Mouse (Mus musculus) MEL (cell line): ENCODE measurements around the gene Atxn2l. TPM values are rescaled to one million over a fixed set of nuclear protein-coding genes. Genes with fewer than 3 reads are reported as not detected.

Source experiments
- DNase-seq: peaks from one replicate; pipeline ENCODE4 v3.0.0; 2011; ENCODE audit warnings: low read depth, low spot score
- H3K27ac ChIP-seq: 2 replicates; pipeline ENCODE4 v1.5.1; 2012; ENCODE audit warnings: low read depth, mild to moderate bottlenecking, control low read depth, low read length, moderate library complexity; ENCODE audit not compliant: control insufficient read depth
- H3K27me3 ChIP-seq, 2 experiments: fragments of 150-350 bp in 1 of 2; sonication (generic) in 1 of 2; 2 replicates each; pipeline ENCODE4 v1.6.1; 2012; ENCODE audit warnings: low read length in 2 of 2, mild to moderate bottlenecking in 2 of 2, improper control_type of control experiment in 1 of 2, moderate library complexity in 1 of 2; ENCODE audit not compliant: insufficient read depth in 2 of 2, control insufficient read depth in 1 of 2
- H3K36me3 ChIP-seq, 2 experiments: 2 replicates each; pipeline ENCODE4 v1.6.1; 2012 to 2014; ENCODE audit warnings: low read length in 2 of 2, improper control_type of control experiment in 1 of 2, inconsistent platforms in 1 of 2, mild to moderate bottlenecking in 1 of 2; ENCODE audit not compliant: insufficient read depth in 2 of 2, control insufficient read depth in 1 of 2
- H3K4me1 ChIP-seq, 2 experiments: fragments of 150-350 bp in 1 of 2; sonication (generic) in 1 of 2; 2 replicates each; pipeline ENCODE4 v1.6.1; 2012; ENCODE audit warnings: low read length in 2 of 2, improper control_type of control experiment in 1 of 2, mild to moderate bottlenecking in 1 of 2; ENCODE audit not compliant: insufficient read depth in 2 of 2, control insufficient read depth in 1 of 2
- H3K4me3 ChIP-seq, 2 experiments: fragments of 150-350 bp in 1 of 2; sonication (generic) in 1 of 2; 2 replicates each; pipeline ENCODE4 v1.5.1; 2012; ENCODE audit warnings: low read depth in 2 of 2, low read length in 2 of 2, mild to moderate bottlenecking in 2 of 2, moderate library complexity in 2 of 2, control low read depth in 1 of 2, improper control_type of control experiment in 1 of 2; ENCODE audit not compliant: control insufficient read depth in 1 of 2, insufficient read depth in 1 of 2
- H3K79me2 ChIP-seq: 2 replicates; pipeline ENCODE4 v1.6.1; 2012; ENCODE audit warnings: mild to moderate bottlenecking, low read length, moderate library complexity; ENCODE audit not compliant: control insufficient read depth, poor library complexity, insufficient read depth
- H3K9ac ChIP-seq: 2 replicates; pipeline ENCODE4 v1.6.1; 2012; ENCODE audit warnings: low read depth, mild to moderate bottlenecking, control low read depth, low read length, moderate library complexity; ENCODE audit not compliant: control insufficient read depth, poor library complexity, severe bottlenecking
- H3K9me3 ChIP-seq: fragments of 150-350 bp; sonication (generic); replicated peaks from 2 replicates; pipeline ENCODE4 v1.6.1; 2012; ENCODE audit warnings: mild to moderate bottlenecking, low read length, improper control_type of control experiment, moderate library complexity; ENCODE audit not compliant: insufficient read depth
- BHLHE40 ChIP-seq: IDR thresholded peaks from 2 replicates; pipeline ENCODE4 v1.6.1; 2012; ENCODE audit warnings: low read depth, mild to moderate bottlenecking, inconsistent platforms, low read length, improper control_type of control experiment, borderline replicate concordance
- CHD1 ChIP-seq: IDR thresholded peaks from 2 replicates; pipeline ENCODE4 v1.6.1; 2012; ENCODE audit warnings: low read depth, mild to moderate bottlenecking, inconsistent platforms, low read length, improper control_type of control experiment
- CHD2 ChIP-seq: IDR thresholded peaks from 2 replicates; pipeline ENCODE4 v1.6.1; 2011; ENCODE audit warnings: low read length, improper control_type of control experiment
- CTCF ChIP-seq, 3 experiments: IDR thresholded peaks in 2 of 3; conservative IDR thresholded peaks in 1 of 3; 2 replicates each; pipeline ENCODE4 v1.5.1; 2011 to 2012; ENCODE audit warnings: low read length in 3 of 3, low read depth in 2 of 3, mild to moderate bottlenecking in 2 of 3, improper control_type of control experiment in 1 of 3, inconsistent platforms in 1 of 3, mixed read lengths in 1 of 3, moderate library complexity in 1 of 3; ENCODE audit not compliant: control insufficient read depth in 1 of 3, insufficient read depth in 1 of 3, poor library complexity in 1 of 3, severe bottlenecking in 1 of 3
- EP300 ChIP-seq, 2 experiments: IDR thresholded peaks; 2 replicates each; pipeline ENCODE4 v1.6.1; 2011; ENCODE audit warnings: improper control_type of control experiment in 2 of 2, low read length in 2 of 2, low read depth in 1 of 2, mild to moderate bottlenecking in 1 of 2
- GATA1 ChIP-seq: IDR thresholded peaks from 2 replicates; pipeline ENCODE4 v1.6.1; 2011; ENCODE audit warnings: low read depth, low read length, improper control_type of control experiment
- MAX ChIP-seq: IDR thresholded peaks from 2 replicates; pipeline ENCODE4 v1.6.1; 2011; ENCODE audit warnings: low read length, improper control_type of control experiment
- MAZ ChIP-seq: IDR thresholded peaks from 2 replicates; pipeline ENCODE4 v1.6.1; 2012; ENCODE audit warnings: low read depth, mild to moderate bottlenecking, inconsistent platforms, low read length, improper control_type of control experiment
- MEF2A ChIP-seq: IDR thresholded peaks from 2 replicates; pipeline ENCODE4 v1.6.1; 2014; ENCODE audit warnings: low read depth, mild to moderate bottlenecking, inconsistent platforms, low read length, improper control_type of control experiment; ENCODE audit not compliant: poor library complexity, insufficient replicate concordance, severe bottlenecking; ENCODE audit errors: extremely low read depth
- MXI1 ChIP-seq: IDR thresholded peaks from 2 replicates; pipeline ENCODE4 v1.6.1; 2011; ENCODE audit warnings: mild to moderate bottlenecking, low read depth, low read length, improper control_type of control experiment
- NRF1 ChIP-seq: IDR thresholded peaks from 2 replicates; pipeline ENCODE4 v1.6.1; 2014; ENCODE audit warnings: low read depth, mild to moderate bottlenecking, inconsistent platforms, low read length, improper control_type of control experiment, moderate library complexity; ENCODE audit not compliant: poor library complexity, insufficient read depth, severe bottlenecking
- POLR2AphosphoS2 ChIP-seq: IDR thresholded peaks from 2 replicates; pipeline ENCODE4 v1.6.1; 2011; ENCODE audit warnings: low read length, improper control_type of control experiment
- RAD21 ChIP-seq: IDR thresholded peaks from 2 replicates; pipeline ENCODE4 v1.6.1; 2011; ENCODE audit warnings: mild to moderate bottlenecking, low read depth, low read length, improper control_type of control experiment
- RCOR1 ChIP-seq: IDR thresholded peaks from 2 replicates; pipeline ENCODE4 v1.6.1; 2012; ENCODE audit warnings: low read depth, mild to moderate bottlenecking, inconsistent platforms, low read length, improper control_type of control experiment
- SMC3 ChIP-seq: IDR thresholded peaks from 2 replicates; pipeline ENCODE4 v1.6.1; 2011; ENCODE audit warnings: low read depth, low read length, improper control_type of control experiment
- TBP ChIP-seq: IDR thresholded peaks from 2 replicates; pipeline ENCODE4 v1.8.0; 2011; ENCODE audit warnings: low read depth, low read length, improper control_type of control experiment
- TCF12 ChIP-seq: IDR thresholded peaks from 2 replicates; pipeline ENCODE4 v1.6.1; 2014; ENCODE audit warnings: low read depth, mild to moderate bottlenecking, inconsistent platforms, low read length, improper control_type of control experiment, moderate library complexity
- UBTF ChIP-seq: IDR thresholded peaks from 2 replicates; pipeline ENCODE4 v1.6.1; 2012; ENCODE audit warnings: low read depth, mild to moderate bottlenecking, inconsistent platforms, low read length, improper control_type of control experiment, moderate library complexity, borderline replicate concordance; ENCODE audit not compliant: insufficient read depth
- USF2 ChIP-seq, 2 experiments: IDR thresholded peaks; 2 replicates each; pipeline ENCODE4 v1.6.1; 2011 to 2012; ENCODE audit warnings: improper control_type of control experiment in 2 of 2, low read length in 2 of 2, borderline replicate concordance in 1 of 2, inconsistent platforms in 1 of 2, low read depth in 1 of 2, mild to moderate bottlenecking in 1 of 2; ENCODE audit not compliant: insufficient read depth in 1 of 2
- ZC3H11A ChIP-seq: IDR thresholded peaks from 2 replicates; pipeline ENCODE4 v1.6.1; 2012; ENCODE audit warnings: low read depth, mild to moderate bottlenecking, inconsistent platforms, low read length, improper control_type of control experiment
- ZMIZ1 ChIP-seq: IDR thresholded peaks from 2 replicates; pipeline ENCODE4 v1.6.1; 2012; ENCODE audit warnings: low read depth, mild to moderate bottlenecking, inconsistent platforms, low read length, improper control_type of control experiment, moderate library complexity
- polyA plus RNA-seq, 2 experiments: library from polyadenylated mRNA; stranded (reverse) in 1 of 2; unstranded in 1 of 2; fragments of >175 nt in 1 of 2; fragments of >200 nt in 1 of 2; gene quantifications; 2 replicates each; pipeline versions ENCODE4 v1.2.1 to v1.2.4; 2012; ENCODE audit warnings: low replicate concordance in 2 of 2, low read depth in 1 of 2; ENCODE audit not compliant: insufficient read length in 2 of 2, insufficient read depth in 1 of 2, missing spikeins in 1 of 2
- total RNA-seq: library from RNA; depleted of rRNA; stranded (reverse); fragments of 300-350 nt; gene quantifications from 2 replicates; pipeline ENCODE4 v1.2.3, GENCODE M21; 2012

Gene Atxn2l
- total and polyA plus RNA-seq, 3 experiments = 40.8 to 821 (median 218) TPM

- TF ChIP-seq CTCF (IDR thresholded peaks at IDR 0.05 in 2 of 3, conservative IDR thresholded peaks at IDR 0.05 in 1 of 3; ENCODE audit: control insufficient read depth in 1 of 3, insufficient read depth in 1 of 3, low read depth in 2 of 3, low read length in 3 of 3, poor library complexity in 1 of 3, severe bottlenecking in 1 of 3) (peak; percentile 57 to 83 (median 73)), BHLHE40 (no peak), SMC3 (peak; percentile 89), USF2 (IDR thresholded peaks at IDR 0.05; ENCODE audit: borderline replicate concordance in 1 of 2, insufficient read depth in 1 of 2, low read depth in 1 of 2, low read length in 2 of 2) (no peak), ZC3H11A (peak; percentile 29; the same call in 1 of the 2 replicates), RAD21 (peak; percentile 64), CHD1 (no peak)
- TF ChIP-seq, all 39 proteins: peak for 4
- Histone ChIP-seq H3K9ac (no peak overlapping the region), H3K79me2 (no peaks in the 10 kb centered on the region; the same call in 1 of the 2 replicates), H3K27me3 (no peaks in the 10 kb centered on the region), H3K27ac (no peak overlapping the region), H3K4me3 (no peak overlapping the region), H3K4me1 (peaks cover 0 to 8% of the 10 kb centered on the region in 2 experiments; a peak in 2 of 4 replicates), H3K9me3 (no peaks in the 10 kb centered on the region), H3K36me3 (peaks cover 0 to 9% of the 10 kb centered on the region in 2 experiments; a peak in 1 of 4 replicates)
- peak; percentile 84 for DNase-seq
Measured at GRCm38 (mm10) chr7:126537820-126538585, 34.8 kb upstream of the Atxn2l start.

GRCm38 (mm10) chr7:126536466-126536865 is 33.2 kb upstream of the Atxn2l start:
- Histone ChIP-seq H3K9ac (peak overlapping the region; percentile 85), H3K27ac (peak overlapping the region; percentile 5; the same call in 1 of the 2 replicates), H3K4me3 (peak overlapping the region; percentile 70 to 73), H3K36me3 (peaks cover 0 to 9% of the 10 kb centered on the region in 2 experiments; a peak in 1 of 4 replicates), H3K4me1 (peaks cover 0 to 8% of the 10 kb centered on the region in 2 experiments; a peak in 2 of 4 replicates), H3K27me3 (no peaks in the 10 kb centered on the region), H3K9me3 (no peaks in the 10 kb centered on the region), H3K79me2 (no peaks in the 10 kb centered on the region; the same call in 1 of the 2 replicates)
- no peak for TF ChIP-seq MAX
- no peak for TF ChIP-seq ZC3H11A
- TF ChIP-seq POLR2AphosphoS2 = no peak
- TF ChIP-seq TCF12 = no peak
- TF ChIP-seq EP300 (IDR thresholded peaks at IDR 0.05; ENCODE audit: low read depth in 1 of 2, low read length in 2 of 2) = no peak
- TF ChIP-seq TBP = 0 out of 2 replicates have a peak, but pooled peaks have one; percentile 1
- TF ChIP-seq MXI1 = peak; percentile 3; the same call in 1 of the 2 replicates
- TF ChIP-seq CHD1 = peak; percentile 13; the same call in 1 of the 2 replicates
- TF ChIP-seq CHD2 = no peak
- TF ChIP-seq MAZ = no peak
- TF ChIP-seq ZMIZ1 = no peak
- no peak for TF ChIP-seq GATA1
- TF ChIP-seq RCOR1 = no peak
- TF ChIP-seq UBTF = no peak
- no peak for TF ChIP-seq NRF1
- no peak for TF ChIP-seq MEF2A
- DNase-seq = peak; percentile 46
